Mouse (Mus musculus): ENCODE results near the gene Ppp5c.

The Ppp5c gene

GRCm38 (mm10) chr7:17017036-17017435 is 10.7 kb downstream of the Ppp5c start:
- no peak for DNase-seq (ENCODE audit: low spot score)

GRCm38 (mm10) chr7:17015381-17015780 is 12.3 kb downstream of the Ppp5c start:
- DNase-seq (ENCODE audit: low spot score): no peak

- DNase-seq (ENCODE audit: low spot score): no peak
Observed at GRCm38 (mm10) chr7:17011909-17012590, 15.7 kb downstream of the Ppp5c start.

- no peak for DNase-seq (ENCODE audit: low spot score)
Observed at GRCm38 (mm10) chr7:17010010-17010347, 17.7 kb downstream of the Ppp5c start.

GRCm38 (mm10) chr7:17009326-17010009 is 18.3 kb downstream of the Ppp5c start:
- no peak for DNase-seq (ENCODE audit: low spot score)

- no peak for DNase-seq (ENCODE audit: low spot score)
Observed at GRCm38 (mm10) chr7:17007300-17007699, 20.4 kb downstream of the Ppp5c start.

GRCm38 (mm10) chr7:17004716-17005115 is 23.0 kb downstream of the Ppp5c start:
- no peak for DNase-seq (ENCODE audit: low spot score)

GRCm38 (mm10) chr7:17003230-17003960 is 24.3 kb downstream of the Ppp5c start:
- no peak for DNase-seq (ENCODE audit: low spot score)

GRCm38 (mm10) chr7:17002375-17003195 is 25.1 kb downstream of the Ppp5c start:
- DNase-seq (ENCODE audit: low spot score): peak; percentile 73

- DNase-seq (ENCODE audit: low spot score): peak; percentile 78
Observed at GRCm38 (mm10) chr7:16999650-17000049, 28.1 kb downstream of the Ppp5c start.

- peak; percentile 29 for DNase-seq (ENCODE audit: low spot score)
Observed at GRCm38 (mm10) chr7:16999233-16999632, 28.5 kb downstream of the Ppp5c start.

GRCm38 (mm10) chr7:16995345-16995744 is 32.4 kb downstream of the Ppp5c start:
- DNase-seq (ENCODE audit: low spot score): no peak

GRCm38 (mm10) chr7:16994400-16994799 is 33.3 kb downstream of the Ppp5c start:
- DNase-seq (ENCODE audit: low spot score): no peak

- DNase-seq (ENCODE audit: low spot score): no peak
Observed at GRCm38 (mm10) chr7:16993651-16994399, 33.9 kb downstream of the Ppp5c start.

- DNase-seq (ENCODE audit: low spot score): no peak
Observed at GRCm38 (mm10) chr7:16992451-16992807, 35.3 kb downstream of the Ppp5c start, which contains the start of gene Ccdc8. Gene Ccdc8 (plus strand): TSS chr7:16992708.

GRCm38 (mm10) chr7:16991681-16992450 is 35.9 kb downstream of the Ppp5c start:
- DNase-seq (ENCODE audit: low spot score): no peak

GRCm38 (mm10) chr7:16990006-16990744 is 37.5 kb downstream of the Ppp5c start:
- DNase-seq (ENCODE audit: low spot score): no peak

- DNase-seq (ENCODE audit: low spot score): no peak
Observed at GRCm38 (mm10) chr7:16988405-16988804, 39.3 kb downstream of the Ppp5c start.

GRCm38 (mm10) chr7:16987541-16988149 is 40.1 kb downstream of the Ppp5c start:
- no peak for DNase-seq (ENCODE audit: low spot score)
